Mouse (Mus musculus): Measurements from ENCODE around the gene Tet3. TPM values are rescaled to one million over a fixed set of nuclear protein-coding genes. Genes with fewer than 3 reads are reported as not detected.

Gene Tet3
- 13.4 and 20.4 TPM in 2 replicates for total RNA-seq (2017)

DNA sequence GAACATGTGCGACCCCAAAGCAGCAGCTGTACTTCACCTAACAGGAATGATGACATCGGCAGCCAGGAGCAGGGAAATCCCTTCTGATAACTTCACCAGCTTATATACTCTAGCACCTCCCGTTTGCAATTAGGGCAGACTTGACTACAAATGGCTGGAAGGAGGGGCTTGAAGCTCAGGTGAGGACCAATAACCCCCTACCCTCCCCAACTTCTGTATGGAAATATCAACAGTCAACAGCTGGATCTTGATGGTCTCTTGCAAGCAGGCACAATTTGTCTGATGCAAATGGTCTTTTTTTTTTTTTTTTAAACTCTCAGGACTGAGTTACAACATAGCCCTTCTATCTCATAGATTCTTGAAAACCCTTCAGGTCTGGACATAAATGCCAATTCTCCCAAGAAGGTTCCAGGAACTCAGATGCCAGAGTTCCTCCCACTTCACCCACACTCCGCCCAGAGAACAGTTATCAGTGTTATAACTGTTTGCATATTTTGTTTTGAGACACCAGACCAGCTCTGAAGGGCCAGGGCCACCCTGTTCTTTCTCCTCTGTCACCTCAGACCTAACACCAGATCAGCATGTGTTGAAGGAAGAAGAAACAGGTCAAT, at the start of gene Tet3:
Gene Tet3, minus strand, starts transcription at position 51 of the 611 bp plus-strand sequence.
- ATAC-seq (replicated peaks in 1 of 2; ENCODE audit: insufficient read depth in 1 of 2, low FRiP score in 2 of 2, low TSS enrichment in 1 of 2, low read depth in 1 of 2, poor library complexity in 2 of 2, severe bottlenecking in 2 of 2), result no peak

DNA sequence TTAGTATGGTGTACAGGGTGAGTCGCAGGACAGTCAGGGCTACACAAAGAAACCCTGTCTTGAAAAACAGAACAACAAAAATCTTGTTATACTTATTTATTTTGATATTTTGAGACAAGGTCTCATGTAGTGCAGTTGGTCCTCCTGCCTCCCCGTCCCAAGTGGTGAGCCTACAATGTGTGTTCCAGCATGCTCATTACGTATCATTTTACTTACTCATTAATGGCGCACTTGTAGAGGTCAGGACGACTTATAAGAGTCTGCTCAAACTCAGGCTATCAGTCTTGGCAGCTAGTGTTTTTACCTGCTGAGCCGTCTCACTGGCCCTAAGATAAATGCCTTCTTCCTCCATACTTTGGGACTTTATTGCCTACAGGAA, 48.3 kb upstream of the Tet3 start:
- no peak; a peak in 1 of 4 replicates for ATAC-seq (replicated peaks in 1 of 2; ENCODE audit: insufficient read depth in 1 of 2, low FRiP score in 2 of 2, low TSS enrichment in 1 of 2, low read depth in 1 of 2, poor library complexity in 2 of 2, severe bottlenecking in 2 of 2)

DNA sequence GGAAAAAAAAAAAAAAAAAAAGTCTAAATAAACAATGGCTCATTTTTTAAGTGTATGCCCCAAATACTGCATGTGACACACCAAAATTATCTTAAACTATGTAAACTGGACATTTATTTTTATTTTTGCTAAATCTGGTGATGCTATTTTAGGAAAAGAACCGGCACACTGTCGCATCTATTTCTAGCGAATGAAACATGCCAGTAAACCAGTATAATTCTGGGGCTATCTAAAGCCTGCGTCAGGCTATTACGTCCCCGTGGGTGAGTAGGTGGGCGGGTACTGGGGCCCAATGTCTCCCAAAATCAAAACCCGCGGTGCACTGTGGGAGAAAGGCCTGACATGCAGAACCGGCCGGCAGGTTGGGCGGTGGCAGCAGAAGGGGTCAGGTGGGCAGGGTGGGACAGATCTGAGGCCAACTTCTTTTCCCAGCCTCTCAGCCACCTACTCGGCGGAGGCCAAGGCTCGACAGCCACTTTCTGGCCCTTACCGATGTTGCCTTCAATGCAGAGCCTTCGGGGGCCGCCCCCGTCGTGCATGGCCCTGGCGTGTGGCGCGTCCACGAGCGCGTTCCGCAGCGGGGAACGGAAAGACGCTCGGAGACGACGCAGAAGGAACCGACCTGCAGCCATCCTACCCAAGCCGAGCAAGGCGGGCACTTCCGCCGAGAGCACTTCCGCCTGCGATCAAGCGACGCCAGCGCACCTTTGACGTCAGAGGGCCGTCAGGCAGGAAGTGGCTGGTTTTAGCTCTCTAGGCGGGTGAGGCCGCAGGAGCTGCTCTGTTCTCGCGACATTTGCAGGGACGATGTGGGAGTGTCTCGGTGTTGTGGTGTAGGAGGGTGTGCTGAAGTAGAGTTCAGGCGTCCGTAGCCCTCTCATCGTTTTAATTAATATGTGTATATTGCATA, 47.6 kb upstream of the Tet3 start, which contains the start of gene Dguok:
Gene Dguok, minus strand, starts transcription at position 712 of the 910 bp plus-strand sequence.
- peak; percentile 92 to 94 for ATAC-seq (replicated peaks in 1 of 2; ENCODE audit: insufficient read depth in 1 of 2, low FRiP score in 2 of 2, low TSS enrichment in 1 of 2, low read depth in 1 of 2, poor library complexity in 2 of 2, severe bottlenecking in 2 of 2)

DNA sequence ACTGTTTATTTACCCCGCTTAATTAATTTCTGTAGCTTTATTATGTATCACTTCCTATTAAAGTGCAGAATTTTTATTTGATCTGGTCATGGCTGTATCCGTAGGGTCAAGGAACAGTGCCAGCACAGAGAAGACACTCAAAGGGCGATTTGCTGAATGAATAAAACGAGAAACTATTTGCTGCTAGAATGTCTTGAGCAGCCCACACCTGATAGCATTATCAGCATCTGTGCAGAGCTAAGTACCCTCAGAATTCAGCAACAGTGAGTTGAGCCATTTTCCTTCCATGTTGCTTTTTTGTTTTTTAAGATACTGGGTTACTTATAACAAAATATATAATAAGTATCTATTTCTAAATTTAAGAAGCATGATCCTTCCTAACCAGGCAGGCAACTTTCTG, 46.7 kb upstream of the Tet3 start:
- ATAC-seq (replicated peaks in 1 of 2; ENCODE audit: insufficient read depth in 1 of 2, low FRiP score in 2 of 2, low TSS enrichment in 1 of 2, low read depth in 1 of 2, poor library complexity in 2 of 2, severe bottlenecking in 2 of 2), result no peak

DNA sequence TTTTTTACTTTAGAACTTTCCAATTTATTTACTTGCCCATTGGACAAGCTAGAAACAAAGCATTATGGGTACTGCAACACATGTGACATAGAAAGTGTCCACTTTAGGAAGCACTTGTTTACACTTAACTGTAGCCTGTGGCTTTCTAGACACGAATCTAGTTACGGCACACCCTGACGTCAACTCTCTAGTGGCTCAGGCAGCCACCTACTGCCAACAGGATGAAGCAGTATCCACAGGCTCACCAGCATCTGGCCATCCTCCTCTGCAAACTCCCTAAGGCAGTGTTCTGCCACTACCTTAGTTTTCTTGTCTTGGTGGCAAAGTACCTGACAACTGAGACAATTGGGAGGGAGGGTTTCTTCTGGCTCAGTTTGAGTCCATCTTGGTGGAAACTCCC, 44.5 kb upstream of the Tet3 start:
- ATAC-seq (replicated peaks in 1 of 2; ENCODE audit: insufficient read depth in 1 of 2, low FRiP score in 2 of 2, low TSS enrichment in 1 of 2, low read depth in 1 of 2, poor library complexity in 2 of 2, severe bottlenecking in 2 of 2), result no peak

DNA sequence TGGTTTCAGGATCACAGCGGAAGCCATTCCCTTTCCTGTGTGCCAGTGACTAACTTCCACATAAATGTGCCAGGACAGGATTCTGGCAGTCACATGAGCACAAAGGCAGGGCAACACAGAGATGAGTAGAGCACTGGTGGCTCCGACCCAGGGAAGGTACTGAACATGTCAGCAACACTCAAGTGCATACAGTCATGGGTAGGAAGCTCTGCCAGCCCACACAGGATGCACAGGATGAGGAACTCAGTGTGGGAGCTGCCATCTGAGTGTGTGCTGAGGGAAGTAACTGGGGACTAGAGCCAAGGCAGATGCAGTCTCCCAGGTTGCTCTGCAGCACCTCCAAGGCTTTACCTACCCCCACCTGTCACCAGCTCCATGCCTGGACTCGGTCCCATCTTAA, 43.8 kb upstream of the Tet3 start:
- peak; percentile 66 to 68; a peak in 3 of 4 replicates for ATAC-seq (replicated peaks in 1 of 2; ENCODE audit: insufficient read depth in 1 of 2, low FRiP score in 2 of 2, low TSS enrichment in 1 of 2, low read depth in 1 of 2, poor library complexity in 2 of 2, severe bottlenecking in 2 of 2)

DNA sequence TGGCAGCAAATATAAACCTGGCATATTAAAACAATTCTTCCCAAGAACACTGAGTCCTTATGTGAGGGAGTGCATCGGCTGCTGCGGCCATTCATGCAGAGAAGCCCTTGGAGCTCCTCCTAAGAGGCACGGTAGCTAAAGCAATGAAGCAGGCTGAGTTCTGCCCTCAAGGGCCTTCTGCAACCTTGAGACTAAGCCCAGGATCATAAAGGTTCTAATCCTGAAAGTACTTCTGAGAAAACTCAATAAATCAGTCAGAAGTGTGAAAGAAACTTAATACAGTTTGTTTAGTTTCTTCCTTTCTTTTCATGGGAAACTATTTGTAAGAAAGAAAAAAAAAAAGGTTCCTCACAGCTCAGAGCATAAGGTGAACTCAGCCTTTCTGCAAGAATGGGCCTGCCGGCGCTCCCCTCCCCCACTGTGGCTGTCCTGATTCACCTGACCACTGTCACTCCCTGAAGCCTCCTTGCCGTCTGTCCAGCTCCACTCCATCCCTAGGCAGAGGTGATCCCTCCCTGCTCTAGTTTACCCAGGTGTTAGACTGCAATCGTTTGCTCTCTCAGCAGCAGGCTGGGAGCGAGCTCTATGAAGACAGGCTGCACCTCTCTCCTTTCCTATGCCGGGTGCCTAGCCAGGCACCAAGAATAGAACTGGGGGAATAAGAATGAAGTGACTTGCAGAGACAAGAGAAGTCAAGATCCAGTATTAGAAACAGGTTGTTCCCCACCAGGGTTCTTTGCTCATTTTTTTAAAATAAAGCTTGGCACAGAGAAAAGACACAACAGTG, 42.8 kb upstream of the Tet3 start:
- ATAC-seq (replicated peaks in 1 of 2; ENCODE audit: insufficient read depth in 1 of 2, low FRiP score in 2 of 2, low TSS enrichment in 1 of 2, low read depth in 1 of 2, poor library complexity in 2 of 2, severe bottlenecking in 2 of 2), result no peak

DNA sequence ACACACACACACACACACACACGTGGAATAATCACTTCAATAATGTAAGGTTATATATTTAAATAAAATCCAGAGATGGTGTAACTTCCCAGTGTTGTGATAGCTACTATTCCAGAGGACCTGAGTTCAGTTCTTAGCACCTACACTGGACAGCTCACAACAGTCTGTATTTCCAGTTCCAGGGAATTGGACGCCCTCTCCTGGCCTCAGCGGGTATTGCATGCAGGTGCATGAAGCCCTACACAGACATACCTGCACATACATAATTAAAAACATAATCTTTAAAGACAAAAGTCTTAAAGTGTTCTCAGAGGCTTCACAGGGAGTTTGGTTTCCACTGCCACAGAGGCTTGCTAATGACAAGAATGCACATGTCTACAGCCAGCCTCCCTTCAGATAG, 41.6 kb upstream of the Tet3 start:
- no peak for ATAC-seq (replicated peaks in 1 of 2; ENCODE audit: insufficient read depth in 1 of 2, low FRiP score in 2 of 2, low TSS enrichment in 1 of 2, low read depth in 1 of 2, poor library complexity in 2 of 2, severe bottlenecking in 2 of 2)

DNA sequence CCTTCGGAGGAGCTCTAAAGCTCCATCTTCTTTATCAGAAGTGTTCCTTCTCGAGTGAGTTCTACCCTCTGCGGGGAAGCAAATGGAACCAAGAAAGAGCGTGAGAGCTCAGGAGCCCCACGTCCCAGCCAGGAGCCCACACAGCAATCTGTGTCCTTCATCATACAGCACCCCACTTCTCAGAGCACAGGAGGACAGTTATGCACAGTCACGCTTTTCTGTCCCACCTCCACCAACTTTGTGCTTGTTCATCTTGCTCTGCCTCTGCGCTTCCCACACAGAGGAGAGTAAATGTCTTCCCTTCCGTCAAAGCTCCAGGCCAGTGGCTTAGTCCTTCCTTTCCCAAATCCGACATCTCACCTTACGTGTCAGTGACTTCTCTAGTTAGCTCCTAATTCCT, 40.2 kb upstream of the Tet3 start:
- ATAC-seq (replicated peaks in 1 of 2; ENCODE audit: insufficient read depth in 1 of 2, low FRiP score in 2 of 2, low TSS enrichment in 1 of 2, low read depth in 1 of 2, poor library complexity in 2 of 2, severe bottlenecking in 2 of 2), result no peak

DNA sequence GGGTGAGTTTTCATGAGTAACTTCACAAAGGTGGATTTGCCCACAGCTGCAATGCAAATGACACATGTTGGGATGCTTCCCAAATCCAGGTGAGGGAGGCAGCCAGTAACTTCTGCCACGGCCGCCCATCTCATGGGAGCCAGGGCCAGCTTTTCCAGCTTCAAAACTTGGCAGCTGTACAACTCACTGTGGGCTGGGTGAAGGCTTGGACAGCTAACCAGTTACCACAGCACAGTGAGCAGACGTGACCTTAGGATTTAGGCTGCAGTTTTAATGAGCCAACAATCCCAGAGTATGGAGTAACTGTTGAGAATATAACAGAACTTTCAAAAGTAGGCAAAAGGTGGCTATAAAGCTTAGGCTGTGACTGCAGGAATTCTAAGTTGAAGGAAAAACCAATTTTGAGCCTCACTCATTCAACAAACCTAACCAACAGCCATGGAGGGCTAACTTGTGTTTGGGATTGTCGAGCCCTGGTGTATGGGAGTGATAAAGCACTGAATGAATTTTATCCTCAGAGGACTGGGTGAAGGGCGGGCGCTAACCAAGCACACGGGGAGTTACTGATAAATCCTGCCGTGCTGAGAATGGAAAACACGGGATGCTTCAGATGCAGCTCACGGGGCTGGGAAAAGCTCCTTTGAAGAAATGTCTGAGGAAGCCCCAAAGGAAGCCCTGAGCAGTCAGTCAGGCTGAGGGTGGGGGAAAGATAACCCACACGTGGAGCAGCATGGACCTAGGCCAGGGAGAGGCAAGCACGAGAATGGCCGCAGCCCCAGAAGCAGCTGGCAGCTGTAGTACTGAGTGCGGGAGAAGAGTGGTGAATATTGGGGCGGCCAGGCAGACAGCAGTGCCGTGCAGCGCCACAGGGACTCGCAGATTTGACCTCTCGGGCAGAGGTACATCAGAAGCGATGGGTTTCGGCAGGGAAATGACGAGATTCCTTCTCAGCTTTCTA, 38.1 kb upstream of the Tet3 start:
- no peak for ATAC-seq (replicated peaks in 1 of 2; ENCODE audit: insufficient read depth in 1 of 2, low FRiP score in 2 of 2, low TSS enrichment in 1 of 2, low read depth in 1 of 2, poor library complexity in 2 of 2, severe bottlenecking in 2 of 2)

DNA sequence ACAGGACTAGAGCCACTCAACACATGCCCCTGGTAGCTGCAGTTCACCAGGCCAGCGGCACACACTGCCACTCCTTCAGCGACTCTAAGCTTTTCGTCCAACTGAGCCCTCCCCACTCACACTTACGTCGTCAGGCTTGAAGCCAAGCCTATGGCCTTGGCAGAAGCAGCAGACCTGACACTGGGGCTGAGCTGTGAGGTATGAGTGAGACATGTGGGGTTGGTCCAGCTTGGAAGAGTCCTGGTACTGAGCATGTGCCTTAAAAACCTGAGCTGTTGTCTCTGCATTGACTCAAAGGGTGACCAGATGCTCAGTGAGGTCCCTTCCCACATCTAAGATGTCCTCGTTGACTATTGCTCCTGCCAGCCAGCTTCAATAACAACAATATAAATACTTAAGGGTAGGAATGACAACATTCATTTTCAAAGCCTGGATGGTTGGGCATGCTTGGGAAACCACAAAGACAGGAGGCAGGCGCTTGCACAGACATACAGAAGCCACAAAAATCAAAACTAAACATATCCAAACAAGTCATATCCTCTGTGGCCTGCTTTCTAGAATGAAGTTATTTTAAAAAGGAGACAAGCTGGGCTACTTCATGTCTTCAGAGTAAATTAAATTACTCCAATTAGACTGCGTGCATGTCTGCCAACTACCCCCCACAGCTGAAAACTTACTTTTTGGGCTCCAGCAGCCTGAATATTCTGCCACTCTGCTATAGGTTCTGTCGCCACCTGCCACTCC, 37.3 kb upstream of the Tet3 start:
- no peak for ATAC-seq (replicated peaks in 1 of 2; ENCODE audit: insufficient read depth in 1 of 2, low FRiP score in 2 of 2, low TSS enrichment in 1 of 2, low read depth in 1 of 2, poor library complexity in 2 of 2, severe bottlenecking in 2 of 2)

DNA sequence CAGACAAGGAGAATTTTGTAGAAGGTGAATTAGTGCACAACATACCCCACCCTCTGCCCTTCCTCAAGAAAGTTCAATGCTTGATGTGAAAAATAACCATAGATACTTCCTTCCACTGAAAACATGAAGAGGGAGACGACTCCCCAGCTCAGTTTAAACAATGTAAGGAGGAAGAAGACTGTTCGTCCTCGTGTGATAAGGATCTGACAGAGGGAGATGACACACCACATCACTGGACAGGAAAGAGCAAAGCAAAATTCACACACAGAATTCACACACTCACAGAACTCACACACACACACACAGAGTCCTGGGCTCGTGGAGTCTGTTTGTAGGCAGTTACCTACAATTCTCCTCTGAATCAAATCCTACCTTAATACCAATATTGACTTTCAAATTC, 31.7 kb upstream of the Tet3 start:
- no peak for ATAC-seq (replicated peaks in 1 of 2; ENCODE audit: insufficient read depth in 1 of 2, low FRiP score in 2 of 2, low TSS enrichment in 1 of 2, low read depth in 1 of 2, poor library complexity in 2 of 2, severe bottlenecking in 2 of 2)

DNA sequence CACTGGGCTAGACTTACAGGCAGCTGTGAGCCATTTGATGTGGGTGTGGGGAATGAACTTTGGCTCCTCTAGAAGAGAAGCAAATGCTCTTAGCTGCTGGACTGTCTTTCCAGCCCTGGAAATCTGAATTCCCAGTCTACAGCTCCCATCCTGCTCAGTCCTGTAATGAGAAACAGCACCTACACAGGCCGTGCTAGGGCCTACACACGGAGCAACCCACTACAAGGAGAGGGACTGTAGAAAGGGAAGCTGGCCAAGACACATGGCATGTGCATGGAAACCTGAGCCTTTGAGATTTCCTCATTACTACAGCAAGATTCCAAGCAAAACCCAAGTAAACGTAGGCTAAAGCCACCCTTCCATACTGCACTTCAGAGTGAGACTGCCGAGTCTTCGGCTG, 29.3 kb upstream of the Tet3 start:
- no peak for ATAC-seq (replicated peaks in 1 of 2; ENCODE audit: insufficient read depth in 1 of 2, low FRiP score in 2 of 2, low TSS enrichment in 1 of 2, low read depth in 1 of 2, poor library complexity in 2 of 2, severe bottlenecking in 2 of 2)

DNA sequence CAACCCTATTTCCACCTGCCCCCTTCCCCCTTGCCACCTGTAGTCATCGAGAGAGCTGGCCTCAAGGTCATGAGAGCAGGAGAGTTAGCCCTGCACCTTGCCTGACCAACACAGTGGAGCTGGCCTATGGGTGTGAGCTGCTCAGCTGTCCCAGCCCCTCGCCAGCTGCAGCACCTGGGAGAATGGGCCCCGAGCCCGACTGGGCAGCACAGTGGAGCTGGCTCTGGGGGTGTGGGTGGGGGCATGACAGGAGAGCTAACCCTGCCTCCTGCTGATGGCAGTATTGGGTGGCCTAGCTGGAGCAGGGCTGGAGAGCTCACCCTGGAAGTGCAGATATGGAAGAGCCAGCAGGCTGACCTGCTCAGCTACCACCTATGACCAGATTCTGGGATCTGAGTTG, 28.4 kb upstream of the Tet3 start:
- no peak for ATAC-seq (replicated peaks in 1 of 2; ENCODE audit: insufficient read depth in 1 of 2, low FRiP score in 2 of 2, low TSS enrichment in 1 of 2, low read depth in 1 of 2, poor library complexity in 2 of 2, severe bottlenecking in 2 of 2)

DNA sequence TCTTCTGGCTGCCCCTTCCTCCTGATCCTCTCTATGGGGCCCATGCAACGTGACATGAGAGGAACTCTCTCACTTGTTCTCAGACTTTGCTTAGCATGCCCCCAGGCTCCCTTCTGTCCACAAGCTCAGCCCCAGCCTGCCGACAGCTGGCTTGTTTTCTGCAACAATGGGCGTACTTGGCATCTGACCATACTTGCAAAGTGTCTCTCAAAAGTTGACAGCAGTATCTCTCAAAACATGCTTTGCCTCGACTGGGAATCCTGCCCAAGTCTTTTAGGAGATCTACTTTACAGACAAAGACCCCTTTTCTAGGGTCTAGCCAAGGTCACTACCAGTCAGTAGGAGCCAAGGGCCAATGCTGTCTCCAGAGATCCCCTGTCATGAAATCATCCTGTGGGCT, 27.0 kb upstream of the Tet3 start:
- no peak for ATAC-seq (replicated peaks in 1 of 2; ENCODE audit: insufficient read depth in 1 of 2, low FRiP score in 2 of 2, low TSS enrichment in 1 of 2, low read depth in 1 of 2, poor library complexity in 2 of 2, severe bottlenecking in 2 of 2)

DNA sequence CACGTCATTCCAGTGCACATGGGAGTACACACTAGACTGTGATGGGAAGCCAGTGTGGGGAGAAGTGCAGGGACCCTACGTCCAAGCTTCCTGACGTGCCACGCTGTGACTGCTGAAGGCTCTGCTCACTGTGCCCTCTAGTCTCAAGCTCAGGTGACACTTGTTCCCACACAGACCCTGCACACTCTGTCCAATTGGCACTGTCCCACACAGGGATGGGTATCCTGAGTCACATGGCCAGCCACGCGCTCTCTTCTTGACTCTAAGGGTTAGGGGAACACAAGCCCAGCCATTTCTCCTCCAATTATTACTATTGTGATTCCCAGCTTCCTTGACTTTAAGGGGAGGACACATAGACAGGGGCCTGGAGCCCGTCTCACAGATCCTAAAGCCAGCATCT, 24.9 kb upstream of the Tet3 start:
- ATAC-seq (replicated peaks in 1 of 2; ENCODE audit: insufficient read depth in 1 of 2, low FRiP score in 2 of 2, low TSS enrichment in 1 of 2, low read depth in 1 of 2, poor library complexity in 2 of 2, severe bottlenecking in 2 of 2), result no peak

Data from hematopoietic stem cell, adult 5-6 weeks (primary cell).